Mouse (Mus musculus) myocyte (in vitro differentiated cells): ENCODE measurements around the gene Serpinb2. TPM values are rescaled to one million over a fixed set of nuclear protein-coding genes. Genes with fewer than 3 reads are reported as not detected.
A peak's percentile ranks its signal among the peaks of the same experiment; 100 is the strongest.

Source experiments
- H3K27me3 ChIP-seq: one replicate; pipeline ENCODE4 v1.6.1; 2011; ENCODE audit not compliant: control insufficient read depth, insufficient read depth, insufficient read length
- H3K36me3 ChIP-seq: one replicate; pipeline ENCODE4 v1.6.1; 2011; ENCODE audit not compliant: control insufficient read depth, insufficient read depth
- H3K4me2 ChIP-seq: one replicate; pipeline ENCODE4 v1.6.1; 2011; ENCODE audit warnings: low read depth, control low read depth
- H3K4me3 ChIP-seq: one replicate; pipeline ENCODE4 v1.5.1; 2011; ENCODE audit warnings: mild to moderate bottlenecking, control low read depth, moderate library complexity
- H3K79me2 ChIP-seq: one replicate; pipeline ENCODE4 v1.6.1; 2011; ENCODE audit not compliant: control insufficient read depth, insufficient read depth
- H3ac ChIP-seq: one replicate; pipeline ENCODE4 v1.6.1; 2011; ENCODE audit not compliant: control insufficient read depth, insufficient read length
- CEBPB ChIP-seq: IDR thresholded peaks from 2 replicates; pipeline ENCODE4 v1.6.1; 2011; ENCODE audit warnings: mild to moderate bottlenecking, moderate library complexity; ENCODE audit not compliant: poor library complexity, insufficient read depth, severe bottlenecking
- E2F4 ChIP-seq: IDR thresholded peaks from one replicate; pipeline ENCODE4 v1.6.1; 2011; ENCODE audit warnings: mild to moderate bottlenecking, control low read depth, moderate library complexity; ENCODE audit not compliant: insufficient read depth
- MAX ChIP-seq: IDR thresholded peaks from one replicate; pipeline ENCODE4 v1.6.1; 2011; ENCODE audit warnings: low read depth, mild to moderate bottlenecking, control low read depth
- MYOD1 ChIP-seq, 3 experiments: IDR thresholded peaks; one replicate each; pipeline ENCODE4 v1.6.1; 2011; ENCODE audit warnings: control low read depth in 2 of 3, low read depth in 2 of 3, mild to moderate bottlenecking in 2 of 3, moderate library complexity in 1 of 3; ENCODE audit not compliant: insufficient read length in 2 of 3, control insufficient read depth in 1 of 3
- MYOG ChIP-seq, 3 experiments: IDR thresholded peaks; one replicate each; pipeline ENCODE4 v1.6.1; 2011; ENCODE audit warnings: control low read depth in 2 of 3, low read depth in 2 of 3, mild to moderate bottlenecking in 2 of 3; ENCODE audit not compliant: insufficient read length in 2 of 3, control insufficient read depth in 1 of 3, insufficient read depth in 1 of 3
- POLR2A ChIP-seq: IDR thresholded peaks from one replicate; pipeline ENCODE4 v1.6.1; 2011; ENCODE audit warnings: low read depth, mild to moderate bottlenecking, control low read depth, moderate library complexity; ENCODE audit not compliant: insufficient read length
- POLR2AphosphoS2 ChIP-seq: IDR thresholded peaks from one replicate; pipeline ENCODE4 v1.6.1; 2011; ENCODE audit warnings: low read depth, control low read depth; ENCODE audit not compliant: insufficient read length
- REST ChIP-seq: IDR thresholded peaks from one replicate; pipeline ENCODE4 v1.6.1; 2011; ENCODE audit warnings: mild to moderate bottlenecking, control low read depth, moderate library complexity; ENCODE audit not compliant: insufficient read depth, insufficient read length
- SRF ChIP-seq: IDR thresholded peaks from one replicate; pipeline ENCODE4 v1.6.1; 2011; ENCODE audit warnings: low read depth; ENCODE audit not compliant: control insufficient read depth, insufficient read length
- TCF12 ChIP-seq: IDR thresholded peaks from one replicate; pipeline ENCODE4 v1.6.1; 2011; ENCODE audit warnings: mild to moderate bottlenecking, control low read depth; ENCODE audit not compliant: poor library complexity, insufficient read depth, severe bottlenecking
- TCF3 ChIP-seq: IDR thresholded peaks from one replicate; pipeline ENCODE4 v1.6.1; 2011; ENCODE audit warnings: low read depth, control low read depth; ENCODE audit not compliant: insufficient read length
- USF1 ChIP-seq: IDR thresholded peaks from one replicate; pipeline ENCODE4 v1.6.1; 2011; ENCODE audit warnings: low read depth, mild to moderate bottlenecking, control low read depth, moderate library complexity
- polyA plus RNA-seq: library from polyadenylated mRNA; unstranded; fragments of >200 nt; fragmentation: generic; extraction: Trizol; gene quantifications from one replicate; pipeline ENCODE4 v1.2.1, GENCODE M21; 2012; ENCODE audit warnings: missing spikeins

Serpinb2 gene
- 0.06 TPM for polyA plus RNA-seq

DNA sequence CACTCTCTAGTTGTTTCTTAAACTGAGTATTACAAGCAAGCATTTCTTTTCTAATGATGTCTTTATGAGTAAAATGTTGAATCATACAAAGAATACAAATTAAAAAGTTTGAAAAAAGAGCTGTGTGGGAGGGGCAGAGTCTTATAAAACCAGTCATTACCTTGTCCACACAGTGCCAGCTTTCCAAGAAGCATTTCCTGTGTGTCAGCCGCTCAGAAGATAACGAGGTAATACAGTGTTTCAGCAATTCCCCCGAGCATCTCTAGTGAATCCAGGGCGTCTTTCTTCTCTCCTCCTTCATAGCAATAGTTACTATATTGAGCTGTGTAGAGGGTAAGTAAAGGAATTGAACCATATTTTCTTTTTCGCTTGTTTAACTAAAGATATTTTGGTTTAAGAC is at the start of gene Serpinb2:
Gene Serpinb2, plus strand, starts transcription at position 172 of the 400 bp plus-strand sequence.
- peak within 1 kb of the TSS; percentile 46 for H3K4me2 ChIP-seq
- no peaks in the 10 kb centered on the region for H3K36me3 ChIP-seq
- H3K4me3 ChIP-seq = no peak within 1 kb of the TSS
- H3K79me2 ChIP-seq = no peaks in the 10 kb centered on the region
- H3ac ChIP-seq = no peak within 1 kb of the TSS
- TF ChIP-seq POLR2A (no peak), TCF3 (no peak), CEBPB (no peak), MYOG (IDR thresholded peaks at IDR 0.05; ENCODE audit: control insufficient read depth in 1 of 3, insufficient read depth in 1 of 3, insufficient read length in 2 of 3, low read depth in 2 of 3) (no peak), MAX (no peak), REST (no peak), SRF (no peak), TCF12 (no peak), USF1 (no peak), E2F4 (no peak), MYOD1 (IDR thresholded peaks at IDR 0.05; ENCODE audit: control insufficient read depth in 1 of 3, insufficient read length in 2 of 3, low read depth in 2 of 3) (no peak), POLR2AphosphoS2 (no peak)
- H3K27me3 ChIP-seq = no peaks in the 10 kb centered on the region

DNA sequence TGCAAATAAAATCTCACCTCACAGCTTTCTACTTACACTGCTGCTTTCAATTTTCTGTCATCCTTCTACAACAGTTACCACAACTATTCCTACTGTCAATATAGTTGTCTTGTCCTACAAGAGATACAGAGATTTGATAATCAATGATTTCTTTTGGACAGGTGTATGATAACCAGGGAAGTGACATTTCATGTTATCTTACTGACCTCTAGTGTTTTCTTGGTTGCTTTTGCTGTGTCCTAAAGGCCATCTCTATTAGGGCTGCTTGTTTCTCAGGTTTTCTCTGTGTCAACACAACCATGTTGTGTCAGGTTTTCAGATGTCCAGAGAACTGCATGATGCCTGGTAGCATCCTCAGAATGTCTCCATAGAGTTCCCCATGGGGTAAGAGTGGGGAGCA is 31.3 kb upstream of the Serpinb2 start:
- no peaks in the 10 kb centered on the region for H3K27me3 ChIP-seq
- H3K4me2 ChIP-seq = no peak overlapping the region
- H3K79me2 ChIP-seq = no peaks in the 10 kb centered on the region
- H3K4me3 ChIP-seq = no peak overlapping the region
- no peaks in the 10 kb centered on the region for H3K36me3 ChIP-seq
- no peak for TF ChIP-seq POLR2A
- TF ChIP-seq MAX = no peak
- no peak for TF ChIP-seq E2F4
- no peak for TF ChIP-seq MYOG (IDR thresholded peaks at IDR 0.05; ENCODE audit: control insufficient read depth in 1 of 3, insufficient read depth in 1 of 3, insufficient read length in 2 of 3, low read depth in 2 of 3)
- no peak for TF ChIP-seq CEBPB
- TF ChIP-seq USF1 = no peak
- no peak for TF ChIP-seq SRF
- TF ChIP-seq REST = no peak
- no peak for TF ChIP-seq TCF12
- TF ChIP-seq POLR2AphosphoS2 = no peak
- no peak for TF ChIP-seq MYOD1 (IDR thresholded peaks at IDR 0.05; ENCODE audit: control insufficient read depth in 1 of 3, insufficient read length in 2 of 3, low read depth in 2 of 3)
- no peak for TF ChIP-seq TCF3
- H3ac ChIP-seq = no peak overlapping the region

DNA sequence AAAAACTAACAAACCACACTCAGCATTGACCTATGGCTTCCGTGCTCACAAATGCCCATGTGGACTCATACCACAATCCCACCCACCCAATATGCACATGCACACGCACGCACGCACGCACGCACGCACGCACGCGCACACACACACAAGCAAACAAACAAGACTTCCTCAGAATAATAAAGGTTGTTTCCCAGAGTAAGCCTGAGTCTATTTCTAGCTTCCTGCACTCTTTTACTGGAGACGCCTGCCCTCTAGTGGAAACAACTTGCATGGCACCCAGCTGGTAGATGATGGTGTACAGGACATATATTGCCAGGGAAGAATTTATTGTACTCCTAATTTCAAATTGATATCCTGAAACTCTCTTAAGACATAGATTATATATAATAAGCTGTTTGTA is 29.8 kb upstream of the Serpinb2 start:
- H3K27me3 ChIP-seq = no peaks in the 10 kb centered on the region
- TF ChIP-seq POLR2A = no peak
- TF ChIP-seq TCF3 = no peak
- no peak for TF ChIP-seq MYOG (IDR thresholded peaks at IDR 0.05; ENCODE audit: control insufficient read depth in 1 of 3, insufficient read depth in 1 of 3, insufficient read length in 2 of 3, low read depth in 2 of 3)
- TF ChIP-seq E2F4 = no peak
- no peak for TF ChIP-seq CEBPB
- TF ChIP-seq REST = no peak
- no peak for TF ChIP-seq POLR2AphosphoS2
- TF ChIP-seq MAX = no peak
- no peak for TF ChIP-seq MYOD1 (IDR thresholded peaks at IDR 0.05; ENCODE audit: control insufficient read depth in 1 of 3, insufficient read length in 2 of 3, low read depth in 2 of 3)
- TF ChIP-seq USF1 = no peak
- no peak for TF ChIP-seq SRF
- no peak for TF ChIP-seq TCF12
- no peak overlapping the region for H3K4me3 ChIP-seq
- no peaks in the 10 kb centered on the region for H3K79me2 ChIP-seq
- peak overlapping the region; percentile 21 for H3K4me2 ChIP-seq
- H3K36me3 ChIP-seq = no peaks in the 10 kb centered on the region
- no peak overlapping the region for H3ac ChIP-seq

DNA sequence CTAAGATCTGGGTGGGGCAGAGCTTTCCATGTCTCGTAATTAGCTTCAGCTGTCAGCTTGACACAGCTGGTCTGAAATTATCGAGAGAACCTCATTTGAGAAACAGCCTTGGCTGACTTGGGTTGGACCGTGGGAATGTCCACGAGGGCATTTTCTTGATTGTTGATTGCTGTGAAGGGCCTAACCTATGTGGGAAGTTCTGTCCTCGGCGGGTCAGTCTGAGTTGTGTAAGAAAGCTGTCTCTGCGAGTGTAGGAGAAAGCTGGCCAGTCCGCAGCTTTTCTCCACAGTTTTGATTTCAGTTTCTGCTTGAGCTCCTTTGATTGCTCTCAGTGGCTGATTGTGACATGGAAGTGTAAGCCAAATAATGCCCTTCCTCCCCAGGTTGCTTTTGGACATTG is 21.6 kb upstream of the Serpinb2 start:
- Histone ChIP-seq H3K36me3 (no peaks in the 10 kb centered on the region), H3K27me3 (no peaks in the 10 kb centered on the region), H3ac (no peak overlapping the region), H3K4me2 (no peak overlapping the region), H3K79me2 (no peaks in the 10 kb centered on the region), H3K4me3 (no peak overlapping the region)
- TF ChIP-seq SRF = no peak
- no peak for TF ChIP-seq CEBPB
- no peak for TF ChIP-seq MYOG (IDR thresholded peaks at IDR 0.05; ENCODE audit: control insufficient read depth in 1 of 3, insufficient read depth in 1 of 3, insufficient read length in 2 of 3, low read depth in 2 of 3)
- TF ChIP-seq TCF12 = no peak
- TF ChIP-seq E2F4 = no peak
- TF ChIP-seq MAX = no peak
- no peak for TF ChIP-seq POLR2A
- no peak for TF ChIP-seq REST
- TF ChIP-seq USF1 = no peak
- no peak for TF ChIP-seq TCF3
- no peak for TF ChIP-seq MYOD1 (IDR thresholded peaks at IDR 0.05; ENCODE audit: control insufficient read depth in 1 of 3, insufficient read length in 2 of 3, low read depth in 2 of 3)
- TF ChIP-seq POLR2AphosphoS2 = no peak

DNA sequence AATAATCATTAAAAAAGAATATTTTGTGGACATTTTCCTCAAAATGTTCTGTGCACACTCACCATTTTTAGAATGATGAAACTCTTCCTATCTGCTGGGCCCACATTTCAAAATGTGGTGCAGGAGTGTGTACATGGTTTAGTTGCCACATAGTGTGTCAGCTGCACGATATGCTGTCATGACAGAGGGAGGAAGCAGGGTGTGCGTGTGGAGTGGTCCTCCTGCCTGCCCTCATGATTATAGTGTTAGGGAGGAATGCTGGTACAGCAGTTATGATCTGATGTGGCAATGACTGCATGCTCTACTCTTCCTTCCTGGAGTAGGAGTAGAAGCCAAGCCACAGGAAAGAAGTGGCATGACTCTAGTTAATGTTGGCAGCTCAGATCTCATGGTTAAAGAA is 14.4 kb upstream of the Serpinb2 start:
- no peaks in the 10 kb centered on the region for H3K27me3 ChIP-seq

More for the DNA sequence above, 14.4 kb upstream of the Serpinb2 start:
- Histone ChIP-seq H3K4me2 (no peak overlapping the region), H3K79me2 (no peaks in the 10 kb centered on the region), H3ac (no peak overlapping the region), H3K36me3 (no peaks in the 10 kb centered on the region), H3K4me3 (no peak overlapping the region)
- TF ChIP-seq POLR2A = no peak
- no peak for TF ChIP-seq REST
- TF ChIP-seq SRF = no peak
- TF ChIP-seq MAX = no peak
- TF ChIP-seq TCF12 = no peak
- TF ChIP-seq MYOD1 (IDR thresholded peaks at IDR 0.05; ENCODE audit: control insufficient read depth in 1 of 3, insufficient read length in 2 of 3, low read depth in 2 of 3) = no peak
- TF ChIP-seq MYOG (IDR thresholded peaks at IDR 0.05; ENCODE audit: control insufficient read depth in 1 of 3, insufficient read depth in 1 of 3, insufficient read length in 2 of 3, low read depth in 2 of 3) = no peak
